Mouse (Mus musculus) cerebellum, postnatal 4 days (tissue): ENCODE data around the gene Qrfp.

Experiments
- DNase-seq, 2 experiments: peaks; one replicate each; pipeline ENCODE4 v3.0.0; 2022; ENCODE audit warnings: low spot score in 2 of 2, mixed read lengths in 1 of 2

Gene Qrfp

DNA sequence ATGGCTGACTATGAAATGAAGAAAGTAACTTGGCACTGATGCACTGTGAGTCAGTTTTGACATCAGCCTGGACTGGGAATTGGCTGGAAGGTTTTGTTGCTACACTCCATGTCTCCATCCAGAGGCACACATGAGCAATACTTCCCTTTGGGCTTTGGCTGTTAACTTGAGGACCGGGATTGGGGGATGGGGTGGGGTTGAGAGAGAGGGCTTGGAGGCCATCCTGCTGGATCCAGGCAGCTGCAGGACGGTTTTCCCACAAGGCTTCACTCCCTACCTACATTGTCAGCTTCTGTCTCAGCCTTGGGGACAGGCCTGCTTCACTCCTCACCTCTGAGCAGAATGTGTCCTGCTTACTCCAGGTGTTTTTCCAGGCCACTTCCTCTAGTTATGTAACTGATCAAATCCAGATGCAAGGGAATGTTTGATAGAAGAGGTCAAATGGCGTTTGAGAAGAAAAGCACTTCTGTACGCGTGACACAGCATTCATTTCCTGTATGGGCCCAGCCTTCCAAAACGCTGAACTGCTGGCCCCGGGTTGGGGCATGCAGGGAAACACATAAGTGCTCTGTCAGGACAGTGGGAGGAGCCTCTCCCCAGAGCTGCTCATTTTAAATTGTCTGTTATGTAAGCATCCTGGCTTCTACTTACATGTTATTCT is 39.5 kb downstream of the Qrfp start:
- DNase-seq = no peak

DNA sequence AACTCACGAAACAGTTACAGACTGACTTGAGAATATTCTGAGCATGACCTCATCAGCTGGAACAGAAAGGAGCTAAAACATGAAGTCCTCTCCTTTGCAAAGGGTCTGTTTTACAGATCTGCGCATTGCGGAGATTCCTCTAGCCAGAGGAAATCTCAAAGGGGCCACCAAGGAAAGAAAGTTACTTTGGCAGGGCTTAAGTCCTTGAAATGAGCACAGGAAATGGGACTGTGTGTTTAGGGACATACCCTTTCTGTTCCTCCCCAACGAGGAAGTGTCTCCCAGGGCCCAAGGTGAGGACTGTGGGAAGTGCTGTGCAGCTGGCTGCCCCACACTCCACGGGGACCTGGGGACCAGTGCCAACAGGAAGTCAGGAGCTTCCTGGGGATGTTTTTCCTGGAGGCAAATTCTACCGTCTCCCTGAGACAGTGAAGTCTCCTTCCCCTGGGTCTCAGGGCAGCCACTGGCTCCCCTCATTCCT is 40.7 kb downstream of the Qrfp start:
- no peak for DNase-seq

DNA sequence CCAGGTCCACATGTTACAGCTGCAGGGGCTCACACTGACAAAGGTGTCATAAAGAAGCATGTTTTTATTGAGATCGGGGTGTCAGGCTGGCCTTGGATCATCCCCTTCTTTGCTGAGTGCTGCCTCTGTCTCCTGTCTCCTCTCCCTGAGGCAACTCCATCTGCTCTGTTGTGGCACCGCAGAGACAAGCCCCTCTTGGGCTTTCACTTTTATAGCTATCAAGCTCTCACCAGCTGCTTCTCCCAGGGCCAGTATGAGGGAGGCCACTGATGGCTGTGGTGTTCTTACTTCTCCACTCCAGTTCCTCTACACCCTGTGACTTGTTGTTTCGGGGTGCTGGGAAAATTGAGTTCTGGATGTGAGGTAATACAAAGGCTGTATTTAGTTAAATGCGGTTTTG is 41.3 kb downstream of the Qrfp start:
- no peak for DNase-seq

DNA sequence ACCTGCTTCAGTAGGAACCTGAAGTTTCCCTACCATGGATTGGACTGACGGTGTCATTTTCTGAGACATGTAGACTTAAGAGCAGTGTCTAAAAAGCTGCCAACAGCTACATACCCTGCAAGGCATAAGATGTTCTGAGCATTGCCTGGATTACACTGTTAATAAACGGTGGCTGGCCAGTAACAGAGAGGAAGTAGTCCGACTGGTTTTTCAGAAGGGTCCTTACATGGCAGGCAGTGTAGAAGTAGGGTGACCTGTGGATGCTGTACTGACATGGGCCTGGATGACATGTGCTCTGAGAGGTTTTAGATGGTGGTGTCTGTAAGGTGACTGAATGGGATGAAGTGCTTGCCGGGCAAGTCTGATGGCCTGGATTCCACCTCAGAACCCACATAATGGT is 42.6 kb downstream of the Qrfp start:
- no peak for DNase-seq

DNA sequence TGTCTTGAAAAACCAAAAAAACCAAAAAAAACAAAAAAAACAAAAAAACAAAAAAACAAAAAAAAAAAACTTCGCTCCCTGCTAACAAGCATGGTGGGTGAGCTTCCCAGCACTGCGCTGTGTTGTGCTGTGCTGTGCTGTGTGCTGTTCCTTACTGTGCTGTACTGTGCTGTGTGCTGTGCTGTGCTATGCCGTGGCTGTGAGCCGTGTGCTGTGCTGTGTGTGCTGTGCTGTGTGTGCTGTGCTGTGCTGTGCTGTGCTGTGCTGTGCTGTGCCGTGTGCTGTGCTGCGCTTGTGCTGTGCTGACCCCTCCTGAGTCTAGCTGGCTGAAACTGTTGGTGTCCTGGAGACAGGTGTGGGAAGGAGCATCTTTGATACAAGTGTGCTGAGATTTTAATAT is 43.3 kb downstream of the Qrfp start:
- no peak for DNase-seq

DNA sequence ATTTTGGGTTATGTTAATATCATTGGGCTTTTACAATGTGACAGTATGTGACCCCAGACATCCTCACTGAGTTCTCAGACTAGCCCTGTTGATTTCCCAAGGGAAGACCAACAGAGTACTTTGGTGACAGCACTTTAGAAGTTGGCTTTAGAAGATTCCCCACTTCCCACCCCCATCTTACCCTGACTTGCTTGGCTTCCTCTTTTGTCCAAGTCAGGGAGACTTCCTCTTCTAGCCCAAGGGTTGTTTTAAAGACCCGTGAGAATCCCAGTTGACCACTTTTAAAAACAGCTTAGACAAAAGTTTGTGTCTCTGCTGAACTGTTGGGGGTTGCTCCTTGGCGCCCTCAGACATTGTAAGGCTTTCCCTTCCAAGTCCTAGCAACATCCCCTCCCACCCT is 47.1 kb downstream of the Qrfp start:
- no peak for DNase-seq

DNA sequence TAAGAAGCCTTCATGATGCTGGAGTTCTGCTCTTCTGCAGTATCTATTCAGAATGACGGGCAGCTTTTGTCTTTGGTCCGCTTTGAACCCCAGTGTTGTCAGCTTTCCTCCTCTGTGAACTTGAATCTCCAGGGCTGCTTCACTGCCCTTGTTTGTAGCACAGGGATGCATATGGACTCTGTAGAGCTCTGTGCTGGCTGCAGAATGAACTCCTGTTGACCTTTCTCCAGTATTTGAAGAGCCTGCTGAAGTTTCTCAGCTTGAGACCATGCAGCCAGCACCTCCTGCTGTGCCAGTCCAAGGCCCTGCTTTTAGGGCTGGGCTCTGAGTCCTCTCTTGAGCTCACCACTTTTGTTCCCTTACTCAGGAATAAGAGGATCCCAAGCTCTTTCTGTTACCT is 47.5 kb downstream of the Qrfp start:
- DNase-seq = no peak

DNA sequence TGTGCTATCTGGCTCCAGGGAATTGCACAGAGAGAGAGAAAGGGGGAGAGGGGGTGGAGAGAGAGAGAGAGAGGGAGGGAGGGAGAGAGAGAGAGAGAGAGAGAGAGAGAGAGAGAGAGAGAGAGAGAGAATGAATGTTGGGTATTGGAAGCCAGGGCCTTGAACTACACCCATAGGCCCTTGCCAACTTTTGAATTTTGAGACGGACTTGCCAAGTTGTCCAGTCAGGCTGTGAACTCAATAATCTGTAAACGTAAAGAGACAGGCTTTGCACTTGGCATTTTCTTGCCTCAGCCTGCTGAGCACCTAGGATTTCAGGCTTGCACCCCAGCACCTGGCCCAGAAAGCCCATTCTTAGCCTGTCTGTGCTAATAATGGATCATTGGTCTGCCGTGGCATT is 48.2 kb downstream of the Qrfp start:
- DNase-seq = no peak

DNA sequence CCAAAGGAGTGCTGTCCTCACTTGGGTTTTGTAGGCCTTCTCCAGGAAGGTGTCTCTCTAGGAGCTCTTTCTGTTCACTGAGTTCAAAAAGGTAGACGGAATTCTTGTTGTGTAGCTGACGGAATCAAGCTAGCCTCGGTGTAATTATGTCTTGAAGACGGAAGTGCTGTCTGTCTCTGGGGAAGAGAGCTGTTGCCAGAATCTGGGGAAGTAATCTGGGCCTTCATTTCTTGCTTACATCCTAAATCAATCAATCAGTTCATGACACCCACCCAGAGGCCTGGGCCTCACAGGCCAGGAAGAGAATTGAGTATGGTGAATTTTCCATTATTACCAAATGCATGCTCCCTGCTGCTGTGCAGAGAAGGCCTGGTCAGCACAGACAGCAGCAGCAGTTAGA is 48.8 kb downstream of the Qrfp start:
- DNase-seq = no peak

DNA sequence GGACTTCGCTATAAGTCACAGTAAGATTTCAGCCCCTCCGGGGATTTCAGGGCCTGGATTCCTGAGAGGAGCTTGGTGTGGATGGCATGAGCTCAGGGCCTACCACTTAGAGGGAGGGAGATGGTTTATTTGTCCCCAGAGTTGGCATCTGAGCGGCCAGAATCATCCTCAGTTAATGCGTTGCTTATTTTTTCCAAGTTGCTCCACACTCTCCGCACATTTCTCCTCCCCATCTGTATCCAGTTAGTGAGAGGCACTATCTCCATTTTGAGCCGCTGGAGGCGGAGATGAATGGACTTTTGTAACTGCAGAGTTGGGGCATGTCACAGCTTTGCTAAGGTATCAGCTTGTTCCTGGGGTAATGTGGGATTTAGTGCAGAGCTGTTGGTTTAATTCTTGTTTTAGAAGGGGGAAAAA is 49.3 kb downstream of the Qrfp start:
- no peak for DNase-seq

DNA sequence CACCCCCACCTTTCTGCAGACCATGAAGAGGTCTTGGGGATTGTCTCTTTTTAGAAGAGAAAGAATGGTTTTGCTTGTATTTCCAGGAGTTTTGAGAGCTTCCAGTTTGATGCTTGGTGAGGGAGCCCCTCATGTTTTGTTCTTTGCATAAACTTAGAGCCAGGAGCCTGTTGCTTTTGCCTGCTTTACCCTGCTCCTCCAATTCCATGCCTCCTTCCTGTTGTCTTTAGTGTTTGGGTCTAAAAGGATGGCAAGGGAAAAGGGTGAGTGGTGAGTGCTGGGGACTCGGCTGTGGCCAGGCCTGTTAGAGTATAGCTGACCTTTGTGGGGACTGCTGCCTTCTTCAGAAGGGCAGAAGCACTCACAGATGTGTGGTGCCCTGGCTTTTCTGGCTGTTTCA is 49.9 kb downstream of the Qrfp start:
- no peak for DNase-seq

DNA sequence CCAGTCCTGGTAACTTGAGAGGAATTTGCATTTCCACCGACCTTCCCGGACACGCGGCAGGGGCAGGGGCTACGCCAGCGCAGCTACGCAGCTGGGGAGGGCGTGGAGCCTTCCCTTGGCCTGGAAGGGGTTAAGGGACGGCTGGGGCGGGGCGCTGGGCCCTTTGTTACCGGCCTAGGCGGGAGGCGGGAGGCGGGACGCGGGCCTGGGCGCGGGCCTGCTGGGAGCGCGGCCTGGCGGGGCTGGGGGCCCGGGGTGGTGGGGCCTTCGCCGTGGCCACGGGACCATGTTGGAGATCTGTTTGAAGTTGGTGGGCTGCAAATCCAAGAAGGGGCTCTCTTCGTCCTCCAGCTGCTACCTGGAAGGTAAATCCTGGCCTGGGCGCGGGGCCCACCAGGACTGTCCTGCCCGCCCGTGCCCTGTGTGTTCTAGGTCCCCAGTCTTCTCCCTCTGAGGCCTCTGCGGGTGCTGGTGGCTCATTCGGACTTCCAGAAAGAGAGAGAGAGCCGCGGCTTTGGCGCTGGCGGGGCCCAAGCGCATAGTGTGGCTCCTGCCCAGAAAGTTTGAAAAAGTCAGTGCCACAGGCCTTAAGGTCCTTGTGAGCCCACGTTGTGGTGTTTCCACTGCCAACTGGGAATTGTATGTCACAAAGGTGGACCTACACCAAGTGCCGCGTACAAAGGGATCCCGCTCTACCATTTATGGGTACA is 50.5 kb downstream of the Qrfp start:
- DNase-seq = peak; percentile 40 to 67

DNA sequence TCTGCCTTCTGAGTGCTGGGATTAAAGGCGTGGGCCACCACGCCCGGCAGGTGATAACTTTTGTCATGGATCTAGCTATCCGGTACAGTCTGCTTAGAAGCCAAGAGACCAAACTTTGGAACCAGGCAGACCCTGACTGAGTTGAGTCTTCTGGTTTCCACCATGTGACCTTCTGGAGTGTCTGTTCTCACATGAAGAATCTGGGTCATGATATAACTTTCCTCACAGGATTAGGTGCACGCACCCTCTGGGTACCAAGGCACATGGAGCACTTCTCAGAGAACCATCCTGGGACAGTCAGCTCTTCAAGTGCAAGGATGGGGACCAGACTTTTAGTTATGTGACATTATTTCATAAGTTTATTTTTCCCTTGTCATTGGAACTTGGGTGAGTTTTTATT is 51.4 kb downstream of the Qrfp start:
- no peak for DNase-seq

DNA sequence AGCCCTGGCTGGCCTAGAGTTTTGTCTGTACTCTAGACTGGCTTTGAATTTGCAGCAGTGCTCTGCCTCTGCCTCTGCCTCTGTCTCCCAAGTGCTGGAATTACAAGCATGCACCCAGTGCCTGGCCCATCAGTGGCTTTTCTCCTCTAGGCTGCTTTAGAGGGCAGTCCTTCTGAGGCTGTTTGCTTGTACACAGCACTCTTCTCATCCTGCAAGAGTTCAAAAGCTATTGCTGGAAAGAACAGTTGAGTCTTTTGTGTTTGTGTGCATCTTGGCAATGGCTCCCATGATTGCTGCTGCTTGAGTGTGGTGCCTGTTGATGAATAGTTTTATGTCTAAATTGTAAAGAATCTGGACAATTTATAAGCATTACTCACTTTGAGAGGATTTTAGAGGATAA is 52.9 kb downstream of the Qrfp start:
- DNase-seq = no peak
